Mouse (Mus musculus): ENCODE measurements at regions not wholly inside any gene's neighbourhood (a gene's known extent, or its start where the extent isn't known, plus 50 kb on each side); places are given as distances from the start of the nearest gene placed in this dataset.

DNA sequence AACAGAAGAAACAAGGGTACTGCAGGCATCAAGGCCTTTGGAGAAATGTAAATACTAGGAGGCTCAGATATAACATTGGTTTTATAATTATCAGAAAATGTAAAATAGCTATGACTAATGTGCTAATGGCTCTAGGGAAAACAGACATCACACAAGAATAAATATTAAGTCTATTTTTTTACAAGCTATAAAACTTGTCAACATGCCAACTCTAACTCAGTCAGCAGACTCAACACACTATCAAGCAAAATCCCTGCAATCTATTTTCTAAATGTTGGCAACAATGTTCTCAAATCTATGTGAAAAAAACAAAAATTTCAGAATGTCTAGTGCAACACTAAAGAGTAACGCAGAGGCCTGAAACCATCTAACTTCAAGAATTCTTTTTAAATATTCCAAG is 93.5 kb upstream of the Wdr75 start:
- no peak overlapping the region for H3K27ac ChIP-seq (ENCODE audit: low read length)
- H3K36me3 ChIP-seq (ENCODE audit: control insufficient read depth, insufficient read depth): no peaks in the 10 kb centered on the region
- WGBS: 97% methylated on average over 1 of the region's 1 CpGs
- no peak overlapping the region for H3K4me2 ChIP-seq (ENCODE audit: low read length)
- H3K27me3 ChIP-seq (replicated peaks; ENCODE audit: control insufficient read depth, insufficient read depth, low read length): no peaks in the 10 kb centered on the region
- H3K9me3 ChIP-seq (ENCODE audit: control insufficient read depth, low read length): no peaks in the 10 kb centered on the region
- ATAC-seq: no peak
- H3K9ac ChIP-seq (replicated peaks; ENCODE audit: low read depth, low read length): no peak overlapping the region
- no peak overlapping the region for H3K4me3 ChIP-seq (replicated peaks; ENCODE audit: low read length)
- no peaks in the 10 kb centered on the region for H3K4me1 ChIP-seq (replicated peaks; ENCODE audit: control insufficient read depth, insufficient read depth, low read length)

DNA sequence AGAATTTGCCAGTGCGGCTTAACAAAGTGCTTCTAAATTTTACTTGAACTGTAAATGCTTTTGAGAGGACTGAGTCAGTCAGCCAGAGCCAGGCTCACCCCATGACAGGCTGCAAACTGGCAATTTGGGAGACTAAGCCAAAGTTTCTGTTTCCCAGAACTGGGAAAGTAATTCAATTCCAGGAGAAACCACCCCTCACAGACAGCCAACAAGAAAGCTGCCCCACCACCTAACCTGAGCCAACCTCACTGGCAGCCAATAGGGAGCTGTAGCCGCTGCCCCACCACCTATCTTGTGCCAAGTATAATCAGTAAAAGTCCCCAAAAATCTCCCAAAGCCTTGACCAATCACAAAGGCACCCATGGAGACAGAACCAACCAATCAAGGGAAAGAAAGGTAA is 71.6 kb upstream of the Wdr75 start:
- Histone ChIP-seq H3K36me3 (ENCODE audit: control insufficient read depth, insufficient read depth) (no peaks in the 10 kb centered on the region), H3K4me3 (replicated peaks; ENCODE audit: low read length) (no peak overlapping the region), H3K27me3 (replicated peaks; ENCODE audit: control insufficient read depth, insufficient read depth, low read length) (no peaks in the 10 kb centered on the region), H3K9me3 (ENCODE audit: control insufficient read depth, low read length) (no peaks in the 10 kb centered on the region), H3K4me2 (ENCODE audit: low read length) (no peak overlapping the region), H3K27ac (ENCODE audit: low read length) (no peak overlapping the region), H3K9ac (replicated peaks; ENCODE audit: low read depth, low read length) (no peak overlapping the region), H3K4me1 (replicated peaks; ENCODE audit: control insufficient read depth, insufficient read depth, low read length) (no peaks in the 10 kb centered on the region)
- WGBS: 73% methylated on average over 2 of the region's 2 CpGs
- ATAC-seq: no peak

DNA sequence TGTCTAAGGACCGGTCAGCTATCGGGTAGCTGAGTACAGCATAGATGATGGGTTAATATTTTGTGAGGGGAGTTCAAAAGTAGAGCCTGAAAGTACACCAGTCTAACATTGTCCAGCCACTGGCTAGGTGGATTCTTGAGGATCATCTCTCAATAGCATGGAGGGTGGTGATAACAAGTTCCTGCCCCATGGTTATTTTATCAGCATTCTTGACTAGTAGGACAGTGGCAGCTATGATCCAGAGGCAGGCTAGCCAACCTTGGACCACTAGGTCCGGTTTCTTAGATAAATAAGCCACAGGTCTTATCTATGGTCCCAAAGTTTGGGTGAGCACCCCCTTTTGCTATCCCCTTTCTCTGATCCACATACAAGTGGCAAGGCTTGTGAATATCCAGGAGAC is 62.0 kb upstream of the Wdr75 start:
- no peak for ATAC-seq
- H3K36me3 ChIP-seq (ENCODE audit: control insufficient read depth, insufficient read depth): no peaks in the 10 kb centered on the region
- no peak overlapping the region for H3K9ac ChIP-seq (replicated peaks; ENCODE audit: low read depth, low read length)

DNA sequence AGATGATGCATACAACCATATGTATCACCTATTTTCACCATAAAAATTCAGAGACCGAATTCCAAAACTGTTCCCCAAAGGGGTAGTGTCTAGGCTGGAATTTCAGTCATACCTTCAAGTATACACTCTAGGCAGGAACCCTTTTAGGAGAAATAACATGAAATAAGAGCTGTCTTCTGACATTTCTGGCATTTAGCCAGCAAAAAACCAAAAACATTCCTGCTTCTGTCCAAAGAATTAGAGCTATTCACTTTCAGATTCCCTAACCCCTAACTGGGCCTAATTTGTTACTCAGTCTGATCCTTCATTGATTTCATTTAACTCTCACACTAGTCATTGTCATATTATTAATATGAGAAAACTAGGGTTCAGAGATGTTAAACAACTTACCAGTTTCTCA is 49.8 kb upstream of the Wdr75 start:
- H3K4me3 ChIP-seq (replicated peaks; ENCODE audit: low read length): no peak overlapping the region
- no peak for ATAC-seq
- H3K9ac ChIP-seq (replicated peaks; ENCODE audit: low read depth, low read length): no peak overlapping the region
- no peaks in the 10 kb centered on the region for H3K36me3 ChIP-seq (ENCODE audit: control insufficient read depth, insufficient read depth)
- no peak overlapping the region for H3K27ac ChIP-seq (ENCODE audit: low read length)
- no peaks in the 10 kb centered on the region for H3K27me3 ChIP-seq (replicated peaks; ENCODE audit: control insufficient read depth, insufficient read depth, low read length)
- no peak overlapping the region for H3K4me2 ChIP-seq (ENCODE audit: low read length)
- no peaks in the 10 kb centered on the region for H3K4me1 ChIP-seq (replicated peaks; ENCODE audit: control insufficient read depth, insufficient read depth, low read length)
- peaks cover 5% of the 10 kb centered on the region for H3K9me3 ChIP-seq (ENCODE audit: control insufficient read depth, low read length)
- 88% methylated on average over 1 of the region's 1 CpGs for WGBS

More for the DNA sequence above, 62.0 kb upstream of the Wdr75 start:
- no peaks in the 10 kb centered on the region for H3K9me3 ChIP-seq (ENCODE audit: control insufficient read depth, low read length)
- 93% methylated on average over 3 of the region's 3 CpGs for WGBS
- H3K4me3 ChIP-seq (replicated peaks; ENCODE audit: low read length): no peak overlapping the region
- H3K27me3 ChIP-seq (replicated peaks; ENCODE audit: control insufficient read depth, insufficient read depth, low read length): no peaks in the 10 kb centered on the region
- no peaks in the 10 kb centered on the region for H3K4me1 ChIP-seq (replicated peaks; ENCODE audit: control insufficient read depth, insufficient read depth, low read length)
- H3K4me2 ChIP-seq (ENCODE audit: low read length): no peak overlapping the region
- H3K27ac ChIP-seq (ENCODE audit: low read length): no peak overlapping the region

All from forebrain, embryonic 16.5 days (tissue).